Mouse (Mus musculus) testis, adult 2 months (tissue): ENCODE measurements around the gene Aagab.

Source experiments
- CTCF ChIP-seq: fragments of 200-500 bp; IDR thresholded peaks from 2 replicates; pipeline ENCODE4 v1.5.1; 2012; ENCODE audit warnings: low read depth, mild to moderate bottlenecking, inconsistent platforms, low read length, moderate library complexity; ENCODE audit not compliant: control insufficient read depth, insufficient read depth, insufficient replicate concordance
- POLR2A ChIP-seq: fragments of 200-500 bp; IDR thresholded peaks from 2 replicates; pipeline ENCODE4 v1.6.1; 2012; ENCODE audit warnings: low read depth, mild to moderate bottlenecking, inconsistent platforms, low read length, moderate library complexity; ENCODE audit not compliant: control insufficient read depth

GRCm38 (mm10) chr9:63684277-63684676 is 81.8 kb downstream of the Aagab start:
- no peak for TF ChIP-seq POLR2A
- no peak for TF ChIP-seq CTCF
